Mouse (Mus musculus) testis, adult 2 months (tissue): ENCODE results near the gene Ttll12. TPM values are rescaled to one million over a fixed set of nuclear protein-coding genes. Genes with fewer than 3 reads are reported as not detected.

Source experiments
- H3K27ac ChIP-seq: fragments of 200-500 bp; 2 replicates; pipeline ENCODE4 v1.5.1; 2012; ENCODE audit warnings: low read depth, low read length; ENCODE audit not compliant: control insufficient read depth, insufficient read depth
- H3K27me3 ChIP-seq: fragments of 200-500 bp; 2 replicates; pipeline ENCODE4 v1.6.1; 2012; ENCODE audit warnings: mild to moderate bottlenecking, low read length, moderate library complexity; ENCODE audit not compliant: control insufficient read depth, insufficient read depth
- H3K36me3 ChIP-seq: fragments of 200-500 bp; 2 replicates; pipeline ENCODE4 v1.6.1; 2012; ENCODE audit warnings: mild to moderate bottlenecking, low read length; ENCODE audit not compliant: control insufficient read depth, insufficient read depth
- H3K4me1 ChIP-seq: fragments of 200-500 bp; 2 replicates; pipeline ENCODE4 v1.6.1; 2012; ENCODE audit warnings: low read length; ENCODE audit not compliant: control insufficient read depth, insufficient read depth
- H3K4me3 ChIP-seq: fragments of 200-500 bp; 2 replicates; pipeline ENCODE4 v1.5.1; 2012; ENCODE audit warnings: low read depth, mild to moderate bottlenecking, low read length, moderate library complexity, mixed read lengths; ENCODE audit not compliant: control insufficient read depth
- CTCF ChIP-seq: fragments of 200-500 bp; IDR thresholded peaks from 2 replicates; pipeline ENCODE4 v1.5.1; 2012; ENCODE audit warnings: low read depth, mild to moderate bottlenecking, inconsistent platforms, low read length, moderate library complexity; ENCODE audit not compliant: control insufficient read depth, insufficient read depth, insufficient replicate concordance
- POLR2A ChIP-seq: fragments of 200-500 bp; IDR thresholded peaks from 2 replicates; pipeline ENCODE4 v1.6.1; 2012; ENCODE audit warnings: low read depth, mild to moderate bottlenecking, inconsistent platforms, low read length, moderate library complexity; ENCODE audit not compliant: control insufficient read depth
- polyA plus RNA-seq: library from polyadenylated mRNA; depleted of rRNA; stranded (reverse); fragments of >200 nt; gene quantifications from 2 replicates; pipeline ENCODE4 v1.2.3, GENCODE M21; 2012; rRNA removed

Gene Ttll12
- polyA plus RNA-seq, 1 experiment: 10.5 TPM

GRCm38 (mm10) chr15:83530688-83531087 is 64.3 kb downstream of the Ttll12 start:
- TF ChIP-seq POLR2A: no peak
- no peak for TF ChIP-seq CTCF
- Histone ChIP-seq H3K36me3 (no peaks in the 10 kb centered on the region), H3K27me3 (no peaks in the 10 kb centered on the region), H3K27ac (no peak overlapping the region), H3K4me3 (no peak overlapping the region), H3K4me1 (peaks cover 8% of the 10 kb centered on the region)

- Histone ChIP-seq H3K4me1 (peaks cover 8% of the 10 kb centered on the region), H3K27me3 (no peaks in the 10 kb centered on the region), H3K27ac (no peak overlapping the region), H3K36me3 (no peaks in the 10 kb centered on the region), H3K4me3 (no peak overlapping the region)
- TF ChIP-seq POLR2A: no peak
- no peak for TF ChIP-seq CTCF
Measured at GRCm38 (mm10) chr15:83530233-83530632, 64.7 kb downstream of the Ttll12 start.

- H3K27me3 ChIP-seq: no peaks in the 10 kb centered on the region
- H3K4me1 ChIP-seq: peaks cover 8% of the 10 kb centered on the region
- no peak overlapping the region for H3K4me3 ChIP-seq
- TF ChIP-seq CTCF (no peak), POLR2A (no peak)
- no peak overlapping the region for H3K27ac ChIP-seq
- H3K36me3 ChIP-seq: no peaks in the 10 kb centered on the region
Measured at GRCm38 (mm10) chr15:83529765-83530164, 65.2 kb downstream of the Ttll12 start.

- no peak overlapping the region for H3K27ac ChIP-seq
Measured at GRCm38 (mm10) chr15:83528892-83529291, 66.1 kb downstream of the Ttll12 start.

GRCm38 (mm10) chr15:83527747-83528146 is 67.2 kb downstream of the Ttll12 start:
- TF ChIP-seq CTCF: no peak
- no peak for TF ChIP-seq POLR2A
- H3K36me3 ChIP-seq: no peaks in the 10 kb centered on the region
- peaks cover 10% of the 10 kb centered on the region for H3K4me1 ChIP-seq
- no peak overlapping the region for H3K27ac ChIP-seq
- H3K4me3 ChIP-seq: no peak overlapping the region; the same call in 1 of the 2 replicates
- no peaks in the 10 kb centered on the region for H3K27me3 ChIP-seq

More at GRCm38 (mm10) chr15:83528892-83529291, 66.1 kb downstream of the Ttll12 start:
- Histone ChIP-seq H3K4me1 (peaks cover 8% of the 10 kb centered on the region), H3K36me3 (no peaks in the 10 kb centered on the region), H3K27me3 (no peaks in the 10 kb centered on the region), H3K4me3 (no peak overlapping the region)
- no peak for TF ChIP-seq CTCF
- TF ChIP-seq POLR2A: no peak

- Histone ChIP-seq H3K36me3 (no peaks in the 10 kb centered on the region), H3K4me3 (peak overlapping the region; percentile 84), H3K4me1 (peaks cover 10% of the 10 kb centered on the region), H3K27me3 (no peaks in the 10 kb centered on the region), H3K27ac (peak overlapping the region; percentile 23; the same call in 1 of the 2 replicates)
- TF ChIP-seq CTCF (no peak), POLR2A (no peak)
Measured at GRCm38 (mm10) chr15:83527092-83527437, 67.9 kb downstream of the Ttll12 start.

GRCm38 (mm10) chr15:83526424-83527091 is 68.4 kb downstream of the Ttll12 start, which contains the start of gene Bik:
Gene Bik (plus strand): TSS chr15:83526862.
- peak within 1 kb of the TSS; percentile 23; the same call in 1 of the 2 replicates for H3K27ac ChIP-seq
- peak within 1 kb of the TSS; percentile 84 for H3K4me3 ChIP-seq
- TF ChIP-seq CTCF: no peak
- 0 out of 2 replicates have a peak, but pooled peaks have one; percentile 33 for TF ChIP-seq POLR2A
- H3K36me3 ChIP-seq: no peaks in the 10 kb centered on the region
- peaks cover 10% of the 10 kb centered on the region for H3K4me1 ChIP-seq
- no peaks in the 10 kb centered on the region for H3K27me3 ChIP-seq

Other genes with a start within 250 kb of the Ttll12 start
- gene Arfgap3, start 244.9 kb downstream of the Ttll12 start, polyA plus RNA-seq: 139 and 142 TPM in 2 replicates
- 103 and 108 TPM in 2 replicates for gene Pacsin2, start 130.6 kb downstream of the Ttll12 start, polyA plus RNA-seq
- 25.2 and 28.8 TPM in 2 replicates for gene Ttll1, start 84.3 kb downstream of the Ttll12 start, polyA plus RNA-seq
- 9.8 and 11.0 TPM in 2 replicates for gene Bik, start 68.3 kb downstream of the Ttll12 start, polyA plus RNA-seq
- 19.5 and 20.2 TPM in 2 replicates for gene Tspo, start 31.6 kb downstream of the Ttll12 start, polyA plus RNA-seq
- 49.8 and 55.1 TPM in 2 replicates for gene Mcat, start 31.4 kb downstream of the Ttll12 start, polyA plus RNA-seq
- gene Scube1, start 129.9 kb upstream of the Ttll12 start, polyA plus RNA-seq: 0.96 and 1.4 TPM in 2 replicates
- 4.1 and 5.6 TPM in 2 replicates for gene Mpped1, start 184.3 kb upstream of the Ttll12 start, polyA plus RNA-seq